Mouse (Mus musculus): ENCODE measurements at regions not wholly inside any gene's neighbourhood (a gene's known extent, or its start where the extent isn't known, plus 50 kb on each side); places are given as distances from the start of the nearest gene placed in this dataset.
A peak's percentile ranks its signal among the peaks of the same experiment; 100 is the strongest.
"Not testable (repeated sequence)": the region's sequence is repeated elsewhere in the genome, so short reads cannot be mapped to it uniquely, and the experiment has no call there.

GRCm38 (mm10) chr15:5872042-5872441 is 427.5 kb upstream of the Dab2 start:
- DNase-seq, result no peak

- DNase-seq, result no peak
These were observed 421.8 kb upstream of the Dab2 start for GRCm38 (mm10) chr15:5877749-5878148.

GRCm38 (mm10) chr15:5891188-5891587 is 408.4 kb upstream of the Dab2 start:
- DNase-seq, result no peak

- DNase-seq, result no peak
These were observed 407.6 kb upstream of the Dab2 start for GRCm38 (mm10) chr15:5892034-5892433.

GRCm38 (mm10) chr15:5895688-5896470 is 403.7 kb upstream of the Dab2 start:
- not testable (repeated sequence) for DNase-seq

- no peak for DNase-seq
These were observed 384.3 kb upstream of the Dab2 start for GRCm38 (mm10) chr15:5915261-5915660.

- no peak for DNase-seq
These were observed 379.5 kb upstream of the Dab2 start for GRCm38 (mm10) chr15:5920058-5920457.

- no peak for DNase-seq
These were observed 371.8 kb upstream of the Dab2 start for GRCm38 (mm10) chr15:5927768-5928167.

GRCm38 (mm10) chr15:5933586-5933985 is 366.0 kb upstream of the Dab2 start:
- DNase-seq, result no peak

GRCm38 (mm10) chr15:5940945-5941344 is 358.6 kb upstream of the Dab2 start:
- no peak for DNase-seq

- DNase-seq, result no peak
These were observed 352.9 kb upstream of the Dab2 start for GRCm38 (mm10) chr15:5946650-5947049.

GRCm38 (mm10) chr15:5950919-5951318 is 348.7 kb upstream of the Dab2 start:
- DNase-seq, result no peak

- not testable (repeated sequence) for DNase-seq
These were observed 347.9 kb upstream of the Dab2 start for GRCm38 (mm10) chr15:5951661-5952060.

GRCm38 (mm10) chr15:5953106-5953505 is 346.5 kb upstream of the Dab2 start:
- peak; percentile 16 for DNase-seq

GRCm38 (mm10) chr15:5991351-5992065 is 308.1 kb upstream of the Dab2 start:
- DNase-seq, result no peak

- not testable (repeated sequence) for DNase-seq
These were observed 307.4 kb upstream of the Dab2 start for GRCm38 (mm10) chr15:5992146-5992545.

GRCm38 (mm10) chr15:6000816-6001215 is 298.8 kb upstream of the Dab2 start:
- DNase-seq, result no peak

GRCm38 (mm10) chr15:6001394-6001793 is 298.2 kb upstream of the Dab2 start:
- no peak for DNase-seq

- DNase-seq, result no peak
These were observed 284.6 kb upstream of the Dab2 start for GRCm38 (mm10) chr15:6014982-6015381.

- no peak for DNase-seq
These were observed 282.9 kb upstream of the Dab2 start for GRCm38 (mm10) chr15:6016637-6017049.

GRCm38 (mm10) chr15:6025543-6025942 is 274.0 kb upstream of the Dab2 start:
- no peak for DNase-seq

GRCm38 (mm10) chr15:6029214-6029613 is 270.4 kb upstream of the Dab2 start:
- DNase-seq, result no peak

- no peak for DNase-seq
These were observed 269.2 kb upstream of the Dab2 start for GRCm38 (mm10) chr15:6030396-6030795.

GRCm38 (mm10) chr15:6034156-6034555 is 265.4 kb upstream of the Dab2 start:
- DNase-seq, result no peak
